Mouse (Mus musculus): ENCODE data around the gene Pcif1. TPM values are rescaled to one million over a fixed set of nuclear protein-coding genes. Genes with fewer than 3 reads are reported as not detected.

The Pcif1 gene
- polyA plus RNA-seq, 1 experiment: 79.7 TPM

GRCm38 (mm10) chr2:164908011-164908410 lies 28.9 kb downstream of the Pcif1 start:
- WGBS: 99% methylated on average over 5 of the region's 5 CpGs
- H3K36me3 ChIP-seq (ENCODE audit: control insufficient read depth, insufficient read depth, low read length): peaks cover 51% of the 10 kb centered on the region
- no peak overlapping the region for H3K4me3 ChIP-seq (ENCODE audit: control insufficient read depth, insufficient read depth, low read length)
- no peak overlapping the region for H3K27ac ChIP-seq (ENCODE audit: control insufficient read depth, insufficient read depth, low read length)
- H3K27me3 ChIP-seq (ENCODE audit: control insufficient read depth, insufficient read depth, low read length): no peaks in the 10 kb centered on the region
- DNase-seq: no peak
- H3K4me1 ChIP-seq (replicated peaks; ENCODE audit: control insufficient read depth, insufficient read depth, low read length): peaks cover 25% of the 10 kb centered on the region
- TF ChIP-seq POLR2A (IDR thresholded peaks at IDR 0.05; ENCODE audit: control insufficient read depth, extremely low read depth, insufficient read depth, low read length, poor library complexity) (no peak), CTCF (IDR thresholded peaks at IDR 0.05; ENCODE audit: borderline replicate concordance, control insufficient read depth, extremely low read depth, insufficient read depth, low read length, poor library complexity) (no peak)

- TF ChIP-seq CTCF (IDR thresholded peaks at IDR 0.05; ENCODE audit: borderline replicate concordance, control insufficient read depth, extremely low read depth, insufficient read depth, low read length, poor library complexity): no peak
- no peak for TF ChIP-seq POLR2A (IDR thresholded peaks at IDR 0.05; ENCODE audit: control insufficient read depth, extremely low read depth, insufficient read depth, low read length, poor library complexity)
- H3K27me3 ChIP-seq (ENCODE audit: control insufficient read depth, insufficient read depth, low read length): no peaks in the 10 kb centered on the region
- peaks cover 48% of the 10 kb centered on the region for H3K36me3 ChIP-seq (ENCODE audit: control insufficient read depth, insufficient read depth, low read length)
- H3K4me1 ChIP-seq (replicated peaks; ENCODE audit: control insufficient read depth, insufficient read depth, low read length): peaks cover 36% of the 10 kb centered on the region
- 86% methylated on average over 3 of the region's 3 CpGs for WGBS
- no peak overlapping the region for H3K4me3 ChIP-seq (ENCODE audit: control insufficient read depth, insufficient read depth, low read length)
- H3K27ac ChIP-seq (ENCODE audit: control insufficient read depth, insufficient read depth, low read length): no peak overlapping the region
- no peak for DNase-seq
Observed at GRCm38 (mm10) chr2:164909100-164909499, 30.0 kb downstream of the Pcif1 start.

- TF ChIP-seq CTCF (IDR thresholded peaks at IDR 0.05; ENCODE audit: borderline replicate concordance, control insufficient read depth, extremely low read depth, insufficient read depth, low read length, poor library complexity) (no peak), POLR2A (IDR thresholded peaks at IDR 0.05; ENCODE audit: control insufficient read depth, extremely low read depth, insufficient read depth, low read length, poor library complexity) (no peak)
- H3K4me3 ChIP-seq (ENCODE audit: control insufficient read depth, insufficient read depth, low read length): no peak overlapping the region
- DNase-seq: no peak
- H3K27me3 ChIP-seq (ENCODE audit: control insufficient read depth, insufficient read depth, low read length): no peaks in the 10 kb centered on the region
- WGBS: 77% methylated on average over 1 of the region's 1 CpGs
- H3K27ac ChIP-seq (ENCODE audit: control insufficient read depth, insufficient read depth, low read length): no peak overlapping the region
- peaks cover 43% of the 10 kb centered on the region for H3K36me3 ChIP-seq (ENCODE audit: control insufficient read depth, insufficient read depth, low read length)
- peaks cover 39% of the 10 kb centered on the region for H3K4me1 ChIP-seq (replicated peaks; ENCODE audit: control insufficient read depth, insufficient read depth, low read length)
Observed at GRCm38 (mm10) chr2:164909542-164909941, 30.4 kb downstream of the Pcif1 start.

GRCm38 (mm10) chr2:164910360-164911061 lies 31.4 kb downstream of the Pcif1 start:
- TF ChIP-seq POLR2A (IDR thresholded peaks at IDR 0.05; ENCODE audit: control insufficient read depth, extremely low read depth, insufficient read depth, low read length, poor library complexity) (no peak), CTCF (IDR thresholded peaks at IDR 0.05; ENCODE audit: borderline replicate concordance, control insufficient read depth, extremely low read depth, insufficient read depth, low read length, poor library complexity) (no peak)
- H3K27me3 ChIP-seq (ENCODE audit: control insufficient read depth, insufficient read depth, low read length): no peaks in the 10 kb centered on the region
- peaks cover 34% of the 10 kb centered on the region for H3K36me3 ChIP-seq (ENCODE audit: control insufficient read depth, insufficient read depth, low read length)
- WGBS: 4% methylated on average over 37 of the region's 37 CpGs
- peak overlapping the region; percentile 66 for H3K4me3 ChIP-seq (ENCODE audit: control insufficient read depth, insufficient read depth, low read length)
- peaks cover 39% of the 10 kb centered on the region for H3K4me1 ChIP-seq (replicated peaks; ENCODE audit: control insufficient read depth, insufficient read depth, low read length)
- no peak for DNase-seq
- H3K27ac ChIP-seq (ENCODE audit: control insufficient read depth, insufficient read depth, low read length): 0 out of 2 replicates have a peak overlapping the region, but pooled peaks have one; percentile 2

GRCm38 (mm10) chr2:164911086-164912048 lies 32.3 kb downstream of the Pcif1 start, which contains the start of gene Zfp335:
Zfp335 (minus strand) TSS chr2:164911757.
- Histone ChIP-seq H3K27ac (ENCODE audit: control insufficient read depth, insufficient read depth, low read length) (peak within 1 kb of the TSS; percentile 88), H3K4me1 (replicated peaks; ENCODE audit: control insufficient read depth, insufficient read depth, low read length) (peaks cover 39% of the 10 kb centered on the region), H3K4me3 (ENCODE audit: control insufficient read depth, insufficient read depth, low read length) (peak within 1 kb of the TSS; percentile 66), H3K36me3 (ENCODE audit: control insufficient read depth, insufficient read depth, low read length) (peaks cover 25% of the 10 kb centered on the region), H3K27me3 (ENCODE audit: control insufficient read depth, insufficient read depth, low read length) (no peaks in the 10 kb centered on the region)
- peak; percentile 89 for DNase-seq
- peak; percentile 68; the same call in 1 of the 2 replicates for TF ChIP-seq POLR2A (IDR thresholded peaks at IDR 0.05; ENCODE audit: control insufficient read depth, extremely low read depth, insufficient read depth, low read length, poor library complexity)
- TF ChIP-seq CTCF (IDR thresholded peaks at IDR 0.05; ENCODE audit: borderline replicate concordance, control insufficient read depth, extremely low read depth, insufficient read depth, low read length, poor library complexity): no peak
- under 1% methylated on average over 91 of the region's 91 CpGs for WGBS

GRCm38 (mm10) chr2:164912151-164912550 lies 33.0 kb downstream of the Pcif1 start:
- peak overlapping the region; percentile 66 for H3K4me3 ChIP-seq (ENCODE audit: control insufficient read depth, insufficient read depth, low read length)
- H3K27me3 ChIP-seq (ENCODE audit: control insufficient read depth, insufficient read depth, low read length): no peaks in the 10 kb centered on the region
- H3K36me3 ChIP-seq (ENCODE audit: control insufficient read depth, insufficient read depth, low read length): peaks cover 19% of the 10 kb centered on the region
- DNase-seq: no peak
- peak overlapping the region; percentile 88 for H3K27ac ChIP-seq (ENCODE audit: control insufficient read depth, insufficient read depth, low read length)
- 3% methylated on average over 12 of the region's 12 CpGs for WGBS
- H3K4me1 ChIP-seq (replicated peaks; ENCODE audit: control insufficient read depth, insufficient read depth, low read length): peaks cover 39% of the 10 kb centered on the region
- no peak for TF ChIP-seq POLR2A (IDR thresholded peaks at IDR 0.05; ENCODE audit: control insufficient read depth, extremely low read depth, insufficient read depth, low read length, poor library complexity)
- TF ChIP-seq CTCF (IDR thresholded peaks at IDR 0.05; ENCODE audit: borderline replicate concordance, control insufficient read depth, extremely low read depth, insufficient read depth, low read length, poor library complexity): no peak
